Mouse (Mus musculus): ENCODE measurements around the gene Med22.

Med22 gene

GRCm38 (mm10) chr2:26870666-26871065, 39.8 kb downstream of the Med22 start:
- DNase-seq (ENCODE audit: low spot score) = no peak

DNA sequence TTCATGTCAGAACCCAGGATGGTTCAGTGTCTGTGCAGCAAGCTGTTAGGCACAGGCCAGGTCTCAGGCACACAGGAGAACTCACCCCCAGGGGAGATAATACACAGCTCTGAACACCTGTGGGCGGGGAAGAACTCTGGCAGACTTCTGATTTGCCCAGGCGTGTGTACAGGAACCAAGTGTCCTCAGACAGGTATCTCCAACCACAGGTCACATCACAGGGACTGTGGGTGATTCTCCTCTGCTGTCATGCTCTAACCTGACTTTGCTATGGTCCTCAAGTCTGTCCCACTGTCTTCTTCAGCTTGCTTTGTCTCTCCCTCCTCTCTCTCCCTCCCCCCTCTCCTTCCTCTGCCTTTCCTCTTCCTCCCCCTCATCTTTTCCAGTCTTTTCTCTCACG, 45.6 kb downstream of the Med22 start, which contains the start of gene Abo:
Gene Abo (minus strand): TSS at position 101 of the 400 bp plus-strand sequence.
- DNase-seq (ENCODE audit: low spot score) = no peak

GRCm38 (mm10) chr2:26862856-26863255, 47.6 kb downstream of the Med22 start:
- DNase-seq (ENCODE audit: low spot score) = no peak

Data from adipocyte (in vitro differentiated cells).